Mouse (Mus musculus) C2C12 (cell line): ENCODE data around the gene Pxmp4.

Experiments
- CTCF ChIP-seq: IDR thresholded peaks from one replicate; pipeline ENCODE4 v1.5.1; 2011; ENCODE audit not compliant: control insufficient read depth, insufficient read depth, insufficient read length
- MAX ChIP-seq: IDR thresholded peaks from one replicate; pipeline ENCODE4 v1.6.1; 2011; ENCODE audit warnings: mild to moderate bottlenecking, control low read depth
- MYOD1 ChIP-seq: IDR thresholded peaks from one replicate; pipeline ENCODE4 v1.6.1; 2011; ENCODE audit warnings: low read depth; ENCODE audit not compliant: control insufficient read depth, insufficient read length

GRCm38 (mm10) chr2:154567766-154568165, 35.7 kb downstream of the Pxmp4 start:
- TF ChIP-seq CTCF (no peak), MAX (no peak), MYOD1 (no peak)
